Mouse (Mus musculus) urinary bladder, postnatal 36 days (tissue): ENCODE data around the gene Rtp3.

Experiments
- DNase-seq, 2 experiments: peaks; one replicate each; pipeline ENCODE4 v3.0.0; 2022; ENCODE audit warnings: low spot score in 2 of 2, mixed read lengths in 1 of 2

The Rtp3 gene

DNA sequence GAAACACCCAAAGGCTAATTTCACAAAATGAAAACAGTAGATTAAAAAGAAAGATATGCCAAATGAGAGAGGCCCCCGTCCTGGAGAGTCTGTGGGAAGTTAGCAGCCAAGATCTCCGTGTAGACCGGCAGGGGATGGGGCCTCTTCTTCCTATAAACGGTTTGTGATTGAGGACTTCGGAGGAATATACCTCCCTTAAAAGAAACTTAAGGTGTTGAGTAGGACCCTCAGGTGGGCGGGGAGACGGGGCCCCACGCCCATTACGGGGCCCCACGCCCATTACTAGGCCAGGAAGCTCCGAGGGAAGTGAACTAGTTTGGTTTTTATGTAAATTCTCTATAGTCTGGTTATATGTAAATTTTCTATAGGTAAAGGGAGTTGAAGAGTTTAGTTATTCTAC, 44.5 kb downstream of the Rtp3 start, which contains the start of gene Tdgf1:
Tdgf1 (minus strand) TSS at position 233 of the 400 bp plus-strand sequence.
- no peak for DNase-seq

- DNase-seq = no peak
Measured at GRCm38 (mm10) chr9:110945343-110945742, 45.0 kb downstream of the Rtp3 start.

GRCm38 (mm10) chr9:110944265-110944664, 46.1 kb downstream of the Rtp3 start:
- DNase-seq = no peak

DNA sequence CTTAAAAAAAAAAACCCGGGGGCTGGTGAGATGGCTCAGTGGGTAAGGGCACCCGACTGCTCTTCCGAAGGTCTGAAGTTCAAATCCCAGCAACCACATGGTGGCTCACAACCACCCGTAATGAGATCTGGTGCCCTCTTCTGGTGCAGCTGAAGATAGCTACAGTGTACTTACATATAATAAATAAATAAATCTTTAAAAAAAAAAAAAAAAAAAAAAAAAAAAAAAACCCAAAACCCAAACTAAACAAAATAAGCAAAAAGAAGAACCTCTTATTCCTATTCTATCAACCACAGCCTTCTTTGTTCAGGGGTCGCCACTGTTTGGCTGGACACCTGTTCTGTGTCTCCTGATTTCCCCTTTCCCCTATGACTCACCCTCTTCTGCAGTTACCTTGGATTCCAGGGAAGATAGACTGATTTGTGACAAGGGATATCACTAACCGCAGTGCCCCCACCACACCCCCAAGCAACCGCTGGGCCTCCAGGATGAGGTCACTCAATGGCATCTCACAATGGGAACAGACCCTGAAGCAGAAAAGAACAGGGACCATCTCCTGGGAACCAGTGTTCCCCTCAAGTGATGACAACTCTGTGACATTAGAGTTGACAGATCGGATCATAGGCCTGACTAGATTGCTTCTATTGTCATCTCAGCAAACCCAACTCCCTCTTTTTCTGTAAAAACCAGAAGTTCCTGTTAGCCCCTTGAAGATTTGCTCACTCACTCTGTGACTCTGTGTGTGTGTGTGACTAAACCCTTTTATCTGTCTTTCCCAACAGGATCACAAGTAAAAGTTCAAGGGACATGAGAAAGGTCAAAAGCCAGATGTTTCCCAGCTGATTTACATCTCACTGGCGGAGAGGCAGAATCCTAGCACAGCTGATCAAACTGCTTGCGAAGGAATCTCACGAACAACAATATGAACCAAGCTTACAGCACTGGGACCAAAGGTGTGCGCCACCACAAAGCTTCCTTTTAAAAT, 52.6 kb downstream of the Rtp3 start:
- DNase-seq = no peak

- DNase-seq = no peak
Measured at GRCm38 (mm10) chr9:110935941-110936340, 54.4 kb downstream of the Rtp3 start.
